Mouse (Mus musculus): ENCODE data around the gene Pphln1. TPM values are rescaled to one million over a fixed set of nuclear protein-coding genes. Genes with fewer than 3 reads are reported as not detected.

The Pphln1 gene
- total RNA-seq, 2 experiments from 2014 or later = 30.8 to 32.9 TPM

Other genes starting within 250 kb of the Pphln1 start
- 10 to 100 TPM; 22.5 to 26.8 TPM for gene Gxylt1, start 123.2 kb upstream of the Pphln1 start, total RNA-seq (2021)
- gene Yaf2, start 61.4 kb upstream of the Pphln1 start, total RNA-seq (2021) = 10 to 100 TPM; 36.8 to 38.4 TPM
- 10 to 100 TPM; 77.2 to 86.6 TPM for gene Zcrb1, start within 50 bp of the Pphln1 start, total RNA-seq (2021)
- 10 to 100 TPM; 21.0 to 23.8 TPM for gene Prickle1, start 197.5 kb downstream of the Pphln1 start, total RNA-seq (2021)

Measured in adrenal gland, postnatal 10 days (tissue).